Mouse (Mus musculus) ES-E14 (cell line): ENCODE results near the gene Hnrnpl. TPM values are rescaled to one million over a fixed set of nuclear protein-coding genes. Genes with fewer than 3 reads are reported as not detected.

Experiments used
- DNase-seq: peaks from one replicate; pipeline ENCODE4 v3.0.0-alpha.2; 2013; ENCODE audit warnings: low read depth, low spot score
- H3K27ac ChIP-seq: 2 replicates; pipeline ENCODE4 v1.5.1; 2012; ENCODE audit warnings: low read depth, mild to moderate bottlenecking, low read length, moderate library complexity, mixed read lengths; ENCODE audit not compliant: poor library complexity, insufficient read depth, severe bottlenecking
- H3K36me3 ChIP-seq: 2 replicates; pipeline ENCODE4 v1.6.1; 2012; ENCODE audit warnings: mild to moderate bottlenecking, low read length, moderate library complexity, mixed read lengths; ENCODE audit not compliant: control insufficient read depth, poor library complexity, insufficient read depth, severe bottlenecking
- H3K4me1 ChIP-seq, 2 experiments: fragments of 150-350 bp in 1 of 2; sonication (generic) in 1 of 2; 2 replicates each; pipeline ENCODE4 v1.6.1; 2012; ENCODE audit warnings: low read length in 2 of 2, mild to moderate bottlenecking in 1 of 2, mixed read lengths in 1 of 2; ENCODE audit not compliant: control insufficient read depth in 2 of 2, insufficient read depth in 2 of 2, poor library complexity in 1 of 2
- H3K4me3 ChIP-seq, 2 experiments: fragments of 150-350 bp in 1 of 2; sonication (generic) in 1 of 2; 2 replicates each; pipeline ENCODE4 v1.5.1; 2012; ENCODE audit warnings: low read length in 2 of 2, low read depth in 1 of 2, mild to moderate bottlenecking in 1 of 2, mixed read lengths in 1 of 2; ENCODE audit not compliant: insufficient read depth in 1 of 2, poor library complexity in 1 of 2, severe bottlenecking in 1 of 2
- H3K9ac ChIP-seq: 2 replicates; pipeline ENCODE4 v1.6.1; 2012; ENCODE audit warnings: low read depth, mild to moderate bottlenecking, low read length, mixed read lengths; ENCODE audit not compliant: poor library complexity, insufficient read depth, severe bottlenecking
- H3K9me3 ChIP-seq: fragments of 150-350 bp; sonication (generic); 2 replicates; pipeline ENCODE4 v1.6.1; 2012; ENCODE audit warnings: low read depth, mild to moderate bottlenecking, low read length; ENCODE audit not compliant: control insufficient read depth, insufficient read depth
- CHD2 ChIP-seq: IDR thresholded peaks from 2 replicates; pipeline ENCODE4 v1.6.1; 2014; ENCODE audit warnings: mild to moderate bottlenecking, low read depth, low read length, inconsistent platforms
- HCFC1 ChIP-seq: IDR thresholded peaks from 2 replicates; pipeline ENCODE4 v1.6.1; 2012; ENCODE audit warnings: low read length, inconsistent platforms, borderline replicate concordance; ENCODE audit not compliant: insufficient read depth
- MAFK ChIP-seq: IDR thresholded peaks from 2 replicates; pipeline ENCODE4 v1.6.1; 2014; ENCODE audit warnings: mild to moderate bottlenecking, low read depth, low read length, inconsistent platforms; ENCODE audit not compliant: insufficient read depth
- ZC3H11A ChIP-seq: IDR thresholded peaks from 2 replicates; pipeline ENCODE4 v1.6.1; 2012; ENCODE audit warnings: low read depth, mild to moderate bottlenecking, inconsistent platforms, low read length, borderline replicate concordance
- ZNF384 ChIP-seq: IDR thresholded peaks from 2 replicates; pipeline ENCODE4 v1.6.1; 2012; ENCODE audit warnings: low read depth, low read length, inconsistent platforms
- in situ Hi-C, 2 experiments: fragments of 600-800 bp; cut with MboI; formaldehyde crosslinking; loops; one replicate each; pipeline ENCODE4 v1.15.1; 2025; ENCODE audit warnings: low sequenced_read_pairs in 2 of 2, inconsistent platforms in 1 of 2; ENCODE audit not compliant: unreplicated experiment in 2 of 2
- total RNA-seq: library from RNA; depleted of rRNA; stranded (reverse); fragments of 300-350 nt; gene quantifications from 2 replicates; pipeline ENCODE4 v1.2.3, GENCODE M21; 2012

Hnrnpl gene
- total RNA-seq, 1 experiment: 464 TPM

- H3K9me3 ChIP-seq: no peaks in the 10 kb centered on the region
- in situ Hi-C loops: no loop called here
- DNase-seq: peak; percentile 79
- peak overlapping the region; percentile 97 for H3K9ac ChIP-seq
- H3K36me3 ChIP-seq: peaks cover 22% of the 10 kb centered on the region
- TF ChIP-seq ZC3H11A (no peak), MAFK (no peak), HCFC1 (no peak), ZNF384 (no peak), CHD2 (no peak)
- peak overlapping the region; percentile 88 to 97 for H3K4me3 ChIP-seq
- H3K4me1 ChIP-seq: peaks cover 2 to 16% of the 10 kb centered on the region in 2 experiments; a peak in 3 of 4 replicates
- H3K27ac ChIP-seq: peak overlapping the region; percentile 98
Observed at GRCm38 (mm10) chr7:28808957-28809393, 634 bp downstream of the Hnrnpl start.

- H3K36me3 ChIP-seq: peaks cover 27% of the 10 kb centered on the region
- H3K4me3 ChIP-seq: peak overlapping the region; percentile 88 to 97
- no peak for DNase-seq
- H3K9ac ChIP-seq: peak overlapping the region; percentile 97
- in situ Hi-C loops: no loop called here
- TF ChIP-seq HCFC1 (0 out of 2 replicates have a peak, but pooled peaks have one; percentile 10), CHD2 (no peak), MAFK (no peak), ZC3H11A (no peak)
- H3K9me3 ChIP-seq: no peaks in the 10 kb centered on the region
- H3K4me1 ChIP-seq: peaks cover 1 to 16% of the 10 kb centered on the region in 2 experiments; a peak in 2 of 4 replicates
- H3K27ac ChIP-seq: peak overlapping the region; percentile 98
Observed at GRCm38 (mm10) chr7:28809401-28810089, 1.2 kb downstream of the Hnrnpl start.

GRCm38 (mm10) chr7:28810107-28811066 is 2.0 kb downstream of the Hnrnpl start:
- Histone ChIP-seq H3K36me3 (peaks cover 35% of the 10 kb centered on the region), H3K4me1 (peaks cover 1 to 16% of the 10 kb centered on the region in 2 experiments; a peak in 3 of 4 replicates), H3K27ac (peak overlapping the region; percentile 99), H3K9me3 (no peaks in the 10 kb centered on the region), H3K4me3 (peak overlapping the region; percentile 88 to 97), H3K9ac (peak overlapping the region; percentile 100)
- in situ Hi-C loops: no loop called here
- peak; percentile 100 for DNase-seq
- TF ChIP-seq HCFC1 (peak; percentile 14; the same call in 1 of the 2 replicates), CHD2 (peak; percentile 95), ZC3H11A (no peak), MAFK (0 out of 2 replicates have a peak, but pooled peaks have one; percentile 1), ZNF384 (no peak)

- Histone ChIP-seq H3K4me1 (peaks cover 1 to 17% of the 10 kb centered on the region in 2 experiments; a peak in 3 of 4 replicates), H3K9me3 (no peaks in the 10 kb centered on the region)
Observed at GRCm38 (mm10) chr7:28811228-28811627, 2.9 kb downstream of the Hnrnpl start.

More at GRCm38 (mm10) chr7:28811228-28811627, 2.9 kb downstream of the Hnrnpl start:
- peak; percentile 84 for DNase-seq
- in situ Hi-C loops: no loop called here
- peak; percentile 96 for TF ChIP-seq ZNF384
- TF ChIP-seq MAFK: no peak
- peak overlapping the region; percentile 99 for H3K27ac ChIP-seq
- H3K4me3 ChIP-seq: peak overlapping the region; percentile 74 to 96
- H3K9ac ChIP-seq: peak overlapping the region; percentile 100
- H3K36me3 ChIP-seq: peaks cover 43% of the 10 kb centered on the region
